20 mouse cellular contexts compared by ENCODE assay signal in genomic region chr14:44919389-44919788, GRCm38 (mm10).
"Had no signal": no experiment of that assay in that cellular context is flagged by ENCODE, and none has a peak within 500 bp of the region (broad histone marks: within the 10 kb centered on the region; RNA-seq: fewer than 3 reads in every experiment).

No protein-coding gene starts in this region.

- H3K4me3 ChIP-seq: layer of hippocampus, adult 2 months; limb, embryonic 12.5 days; limb, embryonic 15.5 days; midbrain, embryonic 12.5 days; myocyte; stomach, embryonic 15.5 days had no signal

- DNase-seq: kidney, adult 2 months; kidney, postnatal 25 days; layer of hippocampus, adult 9-11 months; liver, postnatal 0 days; lung, embryonic 14.5 days; right cerebral cortex, postnatal 14 days; right cerebral cortex, postnatal 4 days; thymus, adult 18-20 months; thymus, postnatal 36 days had no signal

- H3K27me3 ChIP-seq: limb, embryonic 12.5 days; limb, embryonic 15.5 days; midbrain, embryonic 12.5 days; stomach, embryonic 15.5 days had no signal

- H3K4me1 ChIP-seq: limb, embryonic 12.5 days; limb, embryonic 15.5 days; midbrain, embryonic 12.5 days; stomach, embryonic 15.5 days had no signal

- H3K36me3 ChIP-seq: limb, embryonic 12.5 days; limb, embryonic 15.5 days; midbrain, embryonic 12.5 days; stomach, embryonic 15.5 days had no signal

- ATAC-seq: liver, postnatal 0 days; lung, postnatal 0 days; midbrain, embryonic 16.5 days had no signal

- H3K9me3 ChIP-seq: limb, embryonic 12.5 days; limb, embryonic 15.5 days; midbrain, embryonic 12.5 days; stomach, embryonic 15.5 days had no signal

- H3K27ac ChIP-seq: kidney, postnatal 0 days; layer of hippocampus, adult 2 months; limb, embryonic 12.5 days; limb, embryonic 15.5 days; liver, embryonic 14.5 days; macrophage; midbrain, embryonic 12.5 days; stomach, embryonic 15.5 days had no signal
